Mouse (Mus musculus): ENCODE results near the gene Adm.

Gene Adm

GRCm38 (mm10) chr7:110655966-110656365 is 28.5 kb downstream of the Adm start:
- in situ Hi-C loops (cut with MboI, MseI) = no loop called here

- in situ Hi-C loops (cut with MboI, MseI) = no loop called here
Measured at GRCm38 (mm10) chr7:110658378-110658928, 31.0 kb downstream of the Adm start.

GRCm38 (mm10) chr7:110666537-110666936 is 39.1 kb downstream of the Adm start:
- in situ Hi-C loops (cut with MboI, MseI) = no loop called here

- in situ Hi-C loops (cut with MboI, MseI) = no loop called here
Measured at GRCm38 (mm10) chr7:110668247-110668646, 40.8 kb downstream of the Adm start.

GRCm38 (mm10) chr7:110668756-110669155 is 41.3 kb downstream of the Adm start:
- in situ Hi-C loops (cut with MboI, MseI) = no loop called here

GRCm38 (mm10) chr7:110671121-110671680 is 43.7 kb downstream of the Adm start:
- in situ Hi-C loops (cut with MboI, MseI) = no loop called here

All from T-helper 1 cell (primary cell).